Comparison of ENCODE assay signal across 9 mouse cellular contexts in genomic region chr12:99529687-99530411, GRCm38 (mm10). TPM values are rescaled to one million over a fixed set of nuclear protein-coding genes. Genes with fewer than 3 reads are reported as not detected.
A peak's percentile ranks its signal among the peaks of the same experiment; 100 is the strongest.
DNase-seq lines count a peak whose midpoint lies in the region; ATAC-seq lines count a peak whose summit lies in the region.
"Had no signal": no experiment of that assay in that cellular context is flagged by ENCODE, and none has a peak within 500 bp of the region (broad histone marks: within the 10 kb centered on the region; RNA-seq: fewer than 3 reads in every experiment).

No protein-coding gene starts in this region.

- no peak overlapping the region for H3K4me3 ChIP-seq in hindbrain, embryonic 10.5 days
- no peak overlapping the region for H3K4me3 ChIP-seq in hindbrain, embryonic 11.5 days (ENCODE audit: low read depth, low read length)
- no peak overlapping the region for H3K4me3 ChIP-seq in kidney, embryonic 15.5 days (replicated peaks)
- no peak overlapping the region for H3K4me3 ChIP-seq in forebrain, embryonic 13.5 days

- no peak for DNase-seq in hindbrain, embryonic 10.5 days (ENCODE audit: low spot score)
- no peak for DNase-seq in hindbrain, embryonic 11.5 days (ENCODE audit: low spot score)
- DNase-seq in heart, adult 18-20 months, result peak; percentile 52 to 60
- peak; percentile 58 for DNase-seq in mesoderm, embryonic 11.5 days (ENCODE audit: low read depth, low spot score)
- no peak for DNase-seq in adrenal gland, adult 2 months
- no peak for DNase-seq in MN1 (ENCODE audit: low spot score)
- DNase-seq: adrenal gland, adult 8-10 months had no signal

- no peak for ATAC-seq in hindbrain, embryonic 11.5 days (ENCODE audit: low FRiP score)
- peak; percentile 60 for ATAC-seq in kidney, embryonic 15.5 days (replicated peaks; ENCODE audit: low FRiP score)
- ATAC-seq in forebrain, embryonic 13.5 days, result no peak

- peak overlapping the region; percentile 45 for H3K27ac ChIP-seq in hindbrain, embryonic 10.5 days
- no peak overlapping the region for H3K27ac ChIP-seq in hindbrain, embryonic 11.5 days (ENCODE audit: low read depth, low read length)
- peak overlapping the region; percentile 72 for H3K27ac ChIP-seq in kidney, embryonic 15.5 days
- no peak overlapping the region for H3K27ac ChIP-seq in forebrain, embryonic 13.5 days

- no peak overlapping the region for H3K4me2 ChIP-seq in hindbrain, embryonic 11.5 days (replicated peaks; ENCODE audit: low read depth, low read length)
- H3K4me2 ChIP-seq in kidney, embryonic 15.5 days, result peak overlapping the region; percentile 30
- H3K4me2 ChIP-seq in forebrain, embryonic 13.5 days, result no peak overlapping the region

- H3K9me3 ChIP-seq in hindbrain, embryonic 10.5 days, result peaks cover 9% of the 10 kb centered on the region; the same call in 1 of the 2 replicates
- no peaks in the 10 kb centered on the region for H3K9me3 ChIP-seq in hindbrain, embryonic 11.5 days (ENCODE audit: control insufficient read depth, low read length)
- H3K9me3 ChIP-seq in kidney, embryonic 15.5 days (replicated peaks), result no peaks in the 10 kb centered on the region
- peaks cover 3% of the 10 kb centered on the region; the same call in 1 of the 2 replicates for H3K9me3 ChIP-seq in forebrain, embryonic 13.5 days (replicated peaks)

- H3K36me3 ChIP-seq in hindbrain, embryonic 10.5 days, result peaks cover 15% of the 10 kb centered on the region
- H3K36me3 ChIP-seq in hindbrain, embryonic 11.5 days (ENCODE audit: control insufficient read depth, insufficient read depth, low read length), result no peaks in the 10 kb centered on the region
- peaks cover 5% of the 10 kb centered on the region; the same call in 1 of the 2 replicates for H3K36me3 ChIP-seq in kidney, embryonic 15.5 days
- H3K36me3 ChIP-seq in forebrain, embryonic 13.5 days (ENCODE audit: poor library complexity, severe bottlenecking), result peaks cover 12% of the 10 kb centered on the region

- no peaks in the 10 kb centered on the region for H3K27me3 ChIP-seq in hindbrain, embryonic 10.5 days (ENCODE audit: insufficient read depth, poor library complexity, severe bottlenecking)
- H3K27me3 ChIP-seq in hindbrain, embryonic 11.5 days (ENCODE audit: control insufficient read depth, insufficient read depth, low read length), result no peaks in the 10 kb centered on the region
- H3K27me3 ChIP-seq in kidney, embryonic 15.5 days, result no peaks in the 10 kb centered on the region
- H3K27me3 ChIP-seq in forebrain, embryonic 13.5 days, result no peaks in the 10 kb centered on the region

- peaks cover 50% of the 10 kb centered on the region for H3K4me1 ChIP-seq in hindbrain, embryonic 10.5 days (replicated peaks)
- H3K4me1 ChIP-seq in hindbrain, embryonic 11.5 days (replicated peaks; ENCODE audit: control insufficient read depth, insufficient read depth, low read length), result no peaks in the 10 kb centered on the region
- peaks cover 39% of the 10 kb centered on the region for H3K4me1 ChIP-seq in kidney, embryonic 15.5 days
- peaks cover 28% of the 10 kb centered on the region for H3K4me1 ChIP-seq in forebrain, embryonic 13.5 days

- H3K9ac ChIP-seq in hindbrain, embryonic 11.5 days (ENCODE audit: low read depth, low read length), result no peak overlapping the region
- no peak overlapping the region for H3K9ac ChIP-seq in kidney, embryonic 15.5 days
- no peak overlapping the region for H3K9ac ChIP-seq in forebrain, embryonic 13.5 days

- 76% methylated on average over 17 of the region's 17 CpGs for WGBS in hindbrain, embryonic 10.5 days
- WGBS in hindbrain, embryonic 11.5 days, result 60% methylated on average over 17 of the region's 17 CpGs
- WGBS in kidney, embryonic 15.5 days, result 23% methylated on average over 17 of the region's 17 CpGs
- 44% methylated on average over 17 of the region's 17 CpGs for WGBS in forebrain, embryonic 13.5 days

RNA-seq across cellular contexts. Expression of gene Foxn3, which starts 33.5 kb away (rescaled TPM):
- 56.3 and 63.8 TPM in 2 replicates for polyA plus RNA-seq in hindbrain, embryonic 10.5 days (2016; fragmentation: Nextera tagmentation; extraction: Ambion mirVana)
- 77.7 and 91.6 TPM in 2 replicates for polyA plus RNA-seq in hindbrain, embryonic 11.5 days (2014; fragmentation: Nextera tagmentation; extraction: Ambion mirVana)
- total RNA-seq in heart, adult 18-20 months (2021), result 100 to 1,000 TPM in 1 of 2 experiments, 10 to 100 TPM in 1; 98.5 to 102 TPM
- polyA plus RNA-seq in kidney, embryonic 15.5 days (2015; fragmentation: Nextera tagmentation; extraction: Ambion mirVana), result 60.8 and 65.7 TPM in 2 replicates
- total RNA-seq in adrenal gland, adult 2 months (2021), result 10 to 100 TPM; 60.7 to 62.1 TPM
- polyA plus RNA-seq in adrenal gland, adult 2 months (2012; rRNA removed), result 22.0 and 27.6 TPM in 2 replicates
- 79.3 and 83.5 TPM in 2 replicates for polyA plus RNA-seq in forebrain, embryonic 13.5 days (2015; fragmentation: Nextera tagmentation; extraction: Ambion mirVana)

Comparison
In these comparisons a context has a peak if more than half of its experiments do, and no peak if none do; other contexts are left out.
1. H3K27ac ChIP-seq: peak in hindbrain, embryonic 10.5 days (single experiment) and kidney, embryonic 15.5 days (single experiment); none in hindbrain, embryonic 11.5 days (single experiment) and forebrain, embryonic 13.5 days (single experiment).
2. DNase-seq: peak in heart, adult 18-20 months (2 of 2) and mesoderm, embryonic 11.5 days (single experiment); none in hindbrain, embryonic 10.5 days (single experiment), hindbrain, embryonic 11.5 days (single experiment), adrenal gland, adult 2 months (single experiment) and MN1 (single experiment).